Mouse (Mus musculus) skeletal muscle tissue, adult 2 months (tissue): ENCODE measurements around the gene Shc3.

Source experiments
- DNase-seq: peaks from one replicate; pipeline ENCODE4 v3.0.0-alpha.2; 2012; ENCODE audit warnings: low read depth, low spot score

Shc3 gene

GRCm38 (mm10) chr13:51482786-51483185 lies 86.4 kb downstream of the Shc3 start:
- DNase-seq = no peak

DNA sequence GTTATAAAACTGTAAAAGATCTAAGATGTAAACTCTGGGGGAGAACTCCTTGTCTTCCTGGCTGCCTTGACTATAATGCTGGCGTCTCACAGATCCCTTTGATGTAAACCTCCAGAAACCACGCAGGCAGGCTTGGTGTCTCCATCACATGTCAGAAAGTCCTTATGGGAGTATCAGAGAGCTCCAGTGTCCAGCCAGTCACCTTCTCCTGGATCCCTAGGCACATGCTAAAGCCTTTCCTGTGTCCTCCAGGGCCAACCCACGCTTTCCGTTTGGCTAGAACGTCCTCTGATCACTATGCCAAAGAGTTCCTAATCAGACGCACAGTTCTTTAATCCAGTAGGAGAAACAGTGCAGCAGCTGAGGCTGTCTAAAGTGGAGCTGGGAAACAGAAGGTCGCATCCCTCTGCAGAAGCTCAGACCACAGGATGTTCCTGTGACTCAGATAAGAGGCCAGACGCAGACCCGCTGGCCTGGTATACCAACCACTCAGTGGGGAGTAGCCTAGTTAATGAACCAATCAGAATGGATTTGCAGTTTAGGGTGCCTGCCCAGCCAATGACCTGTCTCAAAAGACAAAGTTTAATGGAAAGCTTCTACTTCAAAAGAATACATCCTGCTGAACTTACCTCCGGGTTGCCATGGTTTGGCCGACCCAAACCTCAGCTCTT lies 88.7 kb downstream of the Shc3 start:
- no peak for DNase-seq

DNA sequence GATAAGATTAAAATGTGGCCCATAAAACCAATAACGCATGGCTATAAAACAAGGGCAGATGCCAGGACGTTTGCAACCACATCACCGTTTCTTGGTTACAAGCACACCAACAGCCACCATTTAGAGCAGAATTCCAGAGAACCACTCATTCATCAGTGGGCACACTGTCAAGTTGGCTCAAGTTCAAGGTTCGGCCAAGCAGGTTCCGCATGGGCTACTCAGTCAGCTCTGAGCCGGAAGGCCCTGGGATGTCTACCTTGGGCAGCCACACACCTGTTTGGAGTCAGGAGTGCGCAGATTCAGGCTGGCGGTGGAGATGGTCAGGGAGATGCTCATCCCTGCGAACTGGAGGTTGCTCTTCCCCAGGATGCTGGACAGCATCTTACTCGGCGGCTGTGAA lies 89.4 kb downstream of the Shc3 start:
- no peak for DNase-seq

DNA sequence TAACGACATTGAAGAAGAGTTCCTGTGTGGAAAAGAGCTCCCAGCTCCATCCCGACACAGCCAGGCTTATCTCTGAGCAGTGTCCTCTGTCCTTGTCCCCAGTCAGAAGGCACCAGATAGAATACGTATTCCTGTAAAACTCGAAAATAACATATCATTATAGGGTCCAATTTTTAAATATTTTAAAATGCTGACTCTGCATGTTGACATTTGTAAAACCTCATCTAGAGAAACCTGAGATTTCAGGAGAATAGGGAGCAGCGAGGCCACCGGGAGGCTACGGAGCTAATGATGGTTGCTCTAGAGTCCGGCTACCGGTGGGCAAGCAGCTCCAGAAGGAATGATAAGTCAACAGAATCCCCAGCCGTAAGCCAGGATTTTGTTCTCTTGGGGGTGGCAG lies 92.2 kb downstream of the Shc3 start:
- DNase-seq = no peak

DNA sequence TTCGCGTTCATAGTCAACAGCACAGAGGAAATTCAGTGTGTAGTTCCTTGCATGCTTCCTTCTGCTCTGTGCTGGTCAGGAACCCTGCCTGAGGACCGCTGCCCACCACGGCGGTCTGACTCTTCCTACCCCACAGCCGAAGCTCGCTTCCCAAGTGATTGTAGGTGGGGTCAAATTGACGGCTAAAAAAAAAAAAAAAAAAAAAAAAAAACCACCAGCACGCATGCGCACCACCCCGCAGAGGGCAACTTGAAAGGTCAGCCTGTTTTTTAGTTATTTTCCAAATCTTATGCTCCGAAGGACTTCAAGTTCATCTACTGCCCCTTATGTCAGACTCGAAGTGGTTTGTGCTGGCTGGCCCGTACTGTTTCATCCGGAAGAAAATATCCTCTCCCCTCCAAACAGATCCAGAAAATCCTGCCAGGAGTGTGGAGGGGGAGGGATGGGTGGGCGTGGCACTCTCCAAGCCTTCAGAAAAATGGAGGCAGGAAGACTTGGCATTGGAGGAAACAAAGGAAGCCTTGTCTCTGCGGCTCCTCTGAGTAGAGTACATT lies 100.4 kb downstream of the Shc3 start:
- no peak for DNase-seq

DNA sequence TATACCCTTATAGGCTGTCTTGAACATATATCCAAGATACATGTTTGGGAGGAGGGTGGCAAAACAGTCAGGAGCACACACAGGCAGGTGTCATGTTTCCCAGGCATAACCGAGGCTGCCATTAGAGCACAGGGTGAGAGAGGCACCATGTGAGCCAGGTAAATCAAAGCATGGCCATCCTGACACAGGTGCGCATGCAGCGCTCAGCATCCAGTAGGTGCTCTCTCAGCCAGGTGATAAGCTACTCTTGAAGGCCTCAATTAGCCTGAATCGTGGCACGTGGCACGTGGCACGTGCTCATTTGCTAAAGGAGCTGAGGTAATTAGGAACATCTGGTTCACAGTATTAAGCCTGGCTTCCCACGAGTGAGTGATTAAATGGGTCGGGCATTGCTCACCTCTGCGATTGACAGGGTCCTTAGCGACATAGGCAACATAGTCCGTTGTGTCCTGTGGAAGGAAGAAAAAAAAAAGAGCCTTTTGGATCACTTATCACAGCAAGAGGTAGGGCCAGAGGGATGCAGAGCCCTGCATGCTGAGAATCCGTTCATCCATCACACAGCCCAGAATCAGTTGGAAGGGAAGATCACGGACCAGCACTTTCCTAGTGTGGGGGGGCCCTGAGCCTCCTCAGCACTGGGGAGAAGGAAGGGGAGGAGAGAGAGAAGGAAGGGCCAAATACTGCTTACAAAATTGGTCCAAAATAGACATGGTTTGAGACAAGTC lies 102.9 kb downstream of the Shc3 start:
- DNase-seq = no peak

DNA sequence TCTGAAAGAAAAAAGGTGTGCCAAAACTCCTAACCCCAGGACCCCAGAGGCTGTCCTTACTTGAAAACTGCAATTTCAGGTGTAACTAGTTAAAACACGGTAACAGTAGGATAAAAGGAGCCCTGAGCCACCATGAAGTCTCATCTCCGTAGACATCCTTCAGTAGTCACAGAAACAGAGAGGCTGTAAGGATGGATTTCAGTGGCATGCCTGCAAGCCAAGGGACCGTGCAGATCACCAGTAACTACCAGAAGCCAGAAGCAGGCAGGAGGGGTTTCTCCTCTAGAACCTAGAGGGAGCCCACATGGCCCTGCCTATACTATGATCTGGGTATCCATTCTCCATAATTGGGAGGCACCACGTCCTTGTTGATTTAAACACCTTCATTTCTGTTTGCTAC lies 104.9 kb downstream of the Shc3 start:
- DNase-seq = no peak

DNA sequence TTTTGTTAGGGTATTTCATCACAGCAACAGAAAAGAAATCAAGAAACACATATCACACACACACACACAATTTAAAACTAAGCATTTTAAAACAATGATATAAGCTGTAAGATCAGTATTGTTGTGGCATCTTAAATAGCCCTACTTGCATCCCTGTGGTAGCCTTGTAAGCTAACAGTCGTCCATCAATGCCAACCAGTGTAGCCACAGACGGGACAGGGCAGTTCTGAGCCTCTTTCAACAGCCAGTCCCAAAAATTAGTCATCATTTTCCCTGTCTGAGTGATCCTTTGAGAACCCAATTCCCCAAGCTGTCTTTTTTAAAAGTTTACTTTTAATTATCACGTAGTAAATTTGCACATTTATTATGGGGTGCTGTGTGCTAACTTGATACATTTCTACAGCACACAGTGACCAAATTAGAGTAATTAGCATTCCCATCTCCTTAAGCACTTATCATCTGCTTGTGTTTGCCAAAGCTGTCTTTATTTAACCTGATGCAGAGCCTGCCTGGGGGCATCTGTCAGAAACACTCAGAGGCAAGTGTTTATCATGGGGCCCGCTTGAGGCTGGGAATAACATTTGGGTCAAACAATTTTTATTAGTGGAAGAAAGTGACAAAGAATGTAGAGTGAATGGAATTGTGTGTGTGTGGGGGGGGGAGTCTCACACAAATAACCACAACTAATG lies 112.9 kb downstream of the Shc3 start:
- DNase-seq = no peak

DNA sequence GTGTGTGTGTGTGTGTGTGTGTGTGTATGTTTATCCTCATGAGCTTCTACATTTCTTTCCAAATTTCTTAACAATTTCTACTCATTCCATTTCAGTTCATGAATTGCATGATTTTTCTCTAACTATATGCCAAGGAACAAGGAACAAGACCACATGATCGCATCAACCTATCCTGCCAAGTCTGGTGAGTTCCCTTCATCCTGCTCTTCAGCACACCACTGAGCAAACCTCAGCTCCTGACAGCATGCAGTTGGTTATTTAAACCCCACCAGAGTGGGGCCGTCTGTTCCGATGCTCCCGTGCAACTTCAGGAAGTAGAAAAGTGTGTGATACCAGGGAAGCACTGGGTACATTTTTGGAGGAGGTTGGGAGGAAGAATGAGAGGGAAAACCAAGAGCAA lies 122.7 kb downstream of the Shc3 start:
- no peak for DNase-seq

GRCm38 (mm10) chr13:51442922-51443321 lies 126.3 kb downstream of the Shc3 start:
- no peak for DNase-seq

DNA sequence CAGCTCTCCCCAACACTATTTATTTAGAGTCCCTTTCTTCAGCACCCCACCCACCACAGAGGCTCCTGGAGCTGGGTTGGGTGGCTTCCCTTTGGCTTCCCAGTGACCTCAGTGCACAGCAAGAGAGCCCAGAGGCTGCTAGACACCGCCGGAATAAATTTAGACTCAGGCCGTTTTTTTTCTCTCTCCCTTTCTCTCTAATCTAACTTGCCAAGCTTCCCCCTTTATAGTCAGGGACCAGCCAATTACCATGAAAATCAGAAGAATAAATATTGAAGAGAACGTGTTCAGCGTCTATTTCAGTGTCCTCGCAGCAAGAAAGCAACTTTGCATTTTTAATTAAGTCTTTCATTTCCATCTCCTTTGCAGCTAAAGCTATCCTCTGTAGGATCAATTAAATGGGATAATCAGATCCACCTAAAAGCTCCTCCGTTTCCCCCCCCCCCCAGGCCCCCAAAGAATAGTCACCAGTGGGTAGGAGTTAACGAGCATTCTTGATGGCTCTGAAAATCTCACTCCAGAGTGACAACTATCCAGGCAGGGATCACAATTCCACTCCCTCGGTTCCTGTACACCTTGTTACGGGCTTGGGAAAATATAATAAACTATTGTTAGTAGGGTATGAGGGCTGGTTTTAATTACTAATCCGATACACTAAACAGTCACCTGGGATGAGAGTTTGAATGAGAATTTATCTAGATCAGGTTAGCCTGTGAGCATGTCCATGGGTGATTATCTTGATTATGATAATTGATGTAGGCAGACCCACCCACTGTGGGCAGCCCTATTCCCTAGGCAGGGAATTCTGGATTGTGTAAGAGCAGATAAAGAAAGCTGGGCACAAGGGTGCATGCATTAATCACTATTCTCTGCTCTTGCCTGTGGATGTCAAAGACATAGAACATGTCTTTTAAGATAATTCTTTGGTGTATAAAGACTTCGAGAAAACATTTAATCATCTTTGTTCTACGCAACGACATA lies 131.8 kb downstream of the Shc3 start:
- no peak for DNase-seq

DNA sequence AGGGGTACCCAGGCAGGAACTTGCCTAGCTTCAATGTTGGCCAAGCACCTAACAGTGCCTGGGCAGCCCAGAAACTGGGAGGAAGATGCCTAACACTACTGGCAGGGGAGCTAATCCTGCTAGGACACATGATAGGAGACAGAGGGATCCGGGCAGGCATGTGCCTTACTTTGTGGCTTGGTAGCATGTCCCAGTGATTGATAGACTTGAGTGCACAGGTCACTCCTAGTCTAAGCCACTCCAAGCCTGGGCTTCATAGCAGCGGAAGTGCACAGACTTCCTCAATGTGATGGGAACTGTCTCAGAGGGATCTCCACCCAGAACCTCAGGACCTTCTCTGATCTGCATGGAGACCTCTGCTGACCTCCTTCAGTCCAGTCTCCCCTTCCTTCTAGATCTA lies 134.1 kb downstream of the Shc3 start:
- no peak for DNase-seq

DNA sequence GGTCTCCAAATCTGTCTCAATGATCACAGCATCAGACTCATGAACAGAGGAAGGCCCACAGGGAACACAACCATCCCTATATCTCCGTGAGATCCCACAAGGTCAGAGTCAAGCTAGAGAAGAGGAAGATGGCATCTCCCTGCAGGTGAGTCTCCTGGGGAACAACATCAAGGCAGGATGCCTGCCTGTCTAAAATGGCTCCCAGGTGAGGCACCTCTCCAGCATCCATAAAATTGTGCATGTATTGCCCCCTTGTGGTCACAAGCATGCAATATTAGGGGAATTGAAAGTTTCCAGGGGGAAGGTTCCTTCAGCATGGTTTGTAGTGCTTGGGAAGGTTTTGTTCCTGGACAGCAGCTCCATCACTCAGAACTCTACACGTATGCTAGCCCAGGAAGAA lies 134.8 kb downstream of the Shc3 start:
- no peak for DNase-seq

DNA sequence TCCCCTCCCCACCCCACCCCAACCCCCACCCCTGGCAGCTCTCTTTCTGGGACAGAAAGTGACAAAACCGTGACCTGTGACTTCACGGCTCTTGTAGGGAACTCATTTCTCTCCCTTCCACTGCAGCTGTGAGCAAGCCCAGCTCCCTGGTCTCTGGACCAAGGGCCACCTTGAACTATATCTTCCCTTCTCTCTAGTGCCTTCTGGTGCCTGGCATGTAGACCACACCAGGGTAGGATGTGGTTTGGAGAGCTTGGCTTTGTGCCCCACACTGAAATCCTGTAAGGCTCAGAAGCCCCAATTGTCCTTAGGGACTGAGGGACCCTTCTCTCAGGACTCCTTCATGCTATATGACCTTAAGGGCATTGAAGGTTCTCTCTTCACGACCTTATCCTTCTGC lies 135.8 kb downstream of the Shc3 start:
- DNase-seq = no peak

DNA sequence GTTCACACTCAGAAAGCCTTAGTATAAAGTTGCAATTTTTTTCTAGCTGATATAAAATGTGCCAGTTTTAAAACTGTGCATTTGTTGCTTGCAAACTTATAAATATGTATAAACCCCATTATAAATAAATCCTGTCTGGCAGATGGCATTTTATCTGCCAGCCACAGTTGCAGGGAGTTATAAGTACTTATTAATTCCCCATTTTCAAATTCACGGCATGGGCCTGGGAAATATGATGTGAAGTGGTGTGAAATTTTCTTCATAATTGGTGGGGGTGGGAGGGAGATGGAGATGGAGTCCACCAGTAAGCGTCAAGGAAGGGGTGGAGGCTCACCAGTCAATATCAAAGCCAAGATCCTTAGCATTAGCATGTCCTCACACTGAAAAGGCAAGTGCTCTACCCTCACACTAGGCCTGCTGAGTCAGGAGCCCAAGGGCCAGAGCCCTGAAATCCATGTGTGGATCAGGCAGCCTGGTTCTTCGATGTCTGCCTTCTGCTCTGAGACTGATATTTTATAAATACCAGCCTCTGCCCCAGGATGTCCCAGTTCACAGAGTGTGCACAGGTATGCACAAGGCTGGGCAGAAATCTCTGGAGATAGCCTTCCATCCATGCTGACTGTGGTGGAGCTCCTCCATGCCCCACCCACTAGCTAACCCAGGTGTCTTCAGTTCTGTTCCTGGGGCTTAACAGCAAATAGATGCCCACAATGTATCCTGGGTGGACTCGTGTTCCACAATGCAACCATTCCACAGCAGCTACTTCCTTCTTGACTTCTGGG lies 143.4 kb downstream of the Shc3 start:
- DNase-seq = no peak

- DNase-seq = no peak
These were observed 144.6 kb downstream of the Shc3 start for GRCm38 (mm10) chr13:51424647-51425046.

- no peak for DNase-seq
These were observed 145.6 kb downstream of the Shc3 start for GRCm38 (mm10) chr13:51423647-51424046.

DNA sequence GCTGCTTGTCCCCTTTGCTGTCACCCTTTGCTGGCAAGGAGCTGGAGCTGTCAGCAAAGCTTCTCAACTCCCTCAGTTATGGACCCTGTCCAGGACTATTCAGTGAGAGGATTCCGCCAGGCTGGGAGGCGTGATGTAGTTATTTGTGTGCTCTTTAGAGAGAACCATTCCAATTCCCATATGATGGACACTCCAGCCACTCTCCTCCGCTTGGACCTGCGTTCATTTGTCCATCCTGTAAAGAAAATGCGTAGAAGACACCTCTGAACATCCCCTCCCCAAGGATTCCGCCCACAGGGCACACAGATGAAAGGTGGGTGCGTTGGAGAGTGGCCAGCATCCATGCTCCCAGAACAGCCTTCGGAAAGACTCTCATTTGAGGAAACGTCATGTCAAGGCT lies 148.4 kb downstream of the Shc3 start:
- no peak for DNase-seq

- DNase-seq = no peak
These were observed 149.7 kb downstream of the Shc3 start for GRCm38 (mm10) chr13:51419501-51419900.

DNA sequence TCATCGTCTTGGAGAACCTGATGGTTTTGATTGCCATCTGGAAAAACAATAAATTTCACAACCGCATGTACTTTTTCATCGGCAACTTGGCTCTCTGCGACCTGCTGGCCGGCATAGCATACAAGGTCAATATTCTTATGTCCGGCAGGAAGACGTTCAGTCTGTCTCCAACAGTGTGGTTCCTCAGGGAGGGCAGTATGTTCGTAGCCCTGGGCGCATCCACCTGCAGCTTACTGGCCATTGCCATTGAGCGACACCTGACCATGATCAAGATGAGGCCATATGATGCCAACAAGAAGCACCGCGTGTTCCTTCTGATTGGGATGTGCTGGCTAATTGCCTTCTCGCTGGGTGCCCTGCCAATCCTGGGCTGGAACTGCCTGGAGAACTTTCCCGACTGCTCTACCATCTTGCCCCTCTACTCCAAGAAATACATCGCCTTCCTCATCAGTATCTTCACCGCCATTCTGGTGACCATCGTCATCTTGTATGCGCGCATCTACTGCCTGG lies 150.2 kb downstream of the Shc3 start:
- DNase-seq = no peak
